In genomic region chr5:93093638-93094527, GRCm38 (mm10) we compare ENCODE assay signal across 8 mouse cellular contexts. TPM values are rescaled to one million over a fixed set of nuclear protein-coding genes. Genes with fewer than 3 reads are reported as not detected.
DNase-seq lines count a peak whose midpoint lies in the region; ATAC-seq lines count a peak whose summit lies in the region.

No protein-coding gene starts in this region.

- peak overlapping the region; percentile 96 for H3K9ac ChIP-seq in embryonic facial prominence, embryonic 11.5 days (replicated peaks; ENCODE audit: low read length)
- peak overlapping the region; percentile 81 for H3K9ac ChIP-seq in heart, embryonic 15.5 days

- peaks cover 2% of the 10 kb centered on the region; the same call in 1 of the 2 replicates for H3K4me1 ChIP-seq in embryonic facial prominence, embryonic 11.5 days (ENCODE audit: control insufficient read depth, insufficient read depth, low read length)
- H3K4me1 ChIP-seq in heart, embryonic 15.5 days (replicated peaks) = peaks cover 51% of the 10 kb centered on the region

- H3K27ac ChIP-seq in embryonic facial prominence, embryonic 11.5 days (replicated peaks; ENCODE audit: low read depth, low read length) = peak overlapping the region; percentile 89
- H3K27ac ChIP-seq in heart, embryonic 15.5 days = peak overlapping the region; percentile 86

- peak; percentile 47 for DNase-seq in CD4-positive, CD25-positive, alpha-beta regulatory T cell, adult 2 months (ENCODE audit: low read depth, low spot score)
- peak; percentile 18 for DNase-seq in WW6 (ENCODE audit: low read depth, low spot score)
- peak; percentile 62 for DNase-seq in embryonic facial prominence, embryonic 11.5 days (ENCODE audit: low spot score)
- DNase-seq in layer of hippocampus, postnatal 25 days (ENCODE audit: extremely low spot score in 1 of 2, low spot score in 1 of 2) = peak; percentile 22 to 28
- DNase-seq in lung, postnatal 10 days = peak; percentile 67
- DNase-seq in retina, postnatal 7 days (ENCODE audit: low read depth, low spot score) = peak; percentile 27
- peak; percentile 67 for DNase-seq in yolk sac, embryonic 10.5 days (ENCODE audit: low spot score)

- under 1% methylated on average over 50 of the region's 50 CpGs for WGBS in embryonic facial prominence, embryonic 11.5 days
- WGBS in heart, embryonic 15.5 days = under 1% methylated on average over 50 of the region's 50 CpGs

- peak overlapping the region; percentile 76 for H3K4me3 ChIP-seq in embryonic facial prominence, embryonic 11.5 days (ENCODE audit: low read depth, low read length)
- peak overlapping the region; percentile 77 for H3K4me3 ChIP-seq in heart, embryonic 15.5 days

- H3K9me3 ChIP-seq in embryonic facial prominence, embryonic 11.5 days (replicated peaks; ENCODE audit: control insufficient read depth, low read length) = no peaks in the 10 kb centered on the region
- H3K9me3 ChIP-seq in heart, embryonic 15.5 days (replicated peaks) = no peaks in the 10 kb centered on the region

- peak; percentile 35 for ATAC-seq in embryonic facial prominence, embryonic 11.5 days (replicated peaks; ENCODE audit: insufficient number of reproducible peaks, low FRiP score, low TSS enrichment, low read depth)
- peak; percentile 31 for ATAC-seq in heart, embryonic 15.5 days (replicated peaks; ENCODE audit: insufficient number of reproducible peaks, insufficient read depth, low FRiP score, low read depth)

- peak overlapping the region; percentile 92 for H3K4me2 ChIP-seq in embryonic facial prominence, embryonic 11.5 days (ENCODE audit: low read depth, low read length)
- H3K4me2 ChIP-seq in heart, embryonic 15.5 days = peak overlapping the region; percentile 94

- no peaks in the 10 kb centered on the region for H3K27me3 ChIP-seq in embryonic facial prominence, embryonic 11.5 days (ENCODE audit: control insufficient read depth, insufficient read depth, low read length)
- no peaks in the 10 kb centered on the region for H3K27me3 ChIP-seq in heart, embryonic 15.5 days

- H3K36me3 ChIP-seq in embryonic facial prominence, embryonic 11.5 days (replicated peaks; ENCODE audit: control insufficient read depth, insufficient read depth, low read depth, low read length) = no peaks in the 10 kb centered on the region
- H3K36me3 ChIP-seq in heart, embryonic 15.5 days = no peaks in the 10 kb centered on the region

RNA-seq across cellular contexts. Expression of gene Sept11, which starts 0.6 kb away (rescaled TPM):
- 236 and 261 TPM in 2 replicates for polyA plus RNA-seq in embryonic facial prominence, embryonic 11.5 days (2014; fragmentation: Nextera tagmentation; extraction: Ambion mirVana)
- 79.0 and 94.5 TPM in 2 replicates for polyA plus RNA-seq in heart, embryonic 15.5 days (2015; fragmentation: Nextera tagmentation; extraction: Ambion mirVana)
- 100 to 1,000 TPM in 1 of 2 experiments, 10 to 100 TPM in 1; 98.9 to 113 TPM for total RNA-seq in layer of hippocampus, postnatal 25 days (2021)

RNA-seq across cellular contexts. Expression of gene Sowahb, which starts 49.1 kb away (rescaled TPM):
- 0.45 and 0.66 TPM in 2 replicates for polyA plus RNA-seq in embryonic facial prominence, embryonic 11.5 days (2014; fragmentation: Nextera tagmentation; extraction: Ambion mirVana)
- 0.09 and 0.25 TPM in 2 replicates for polyA plus RNA-seq in heart, embryonic 15.5 days (2015; fragmentation: Nextera tagmentation; extraction: Ambion mirVana)
- 1 to 10 TPM; 1.4 to 2.1 TPM for total RNA-seq in layer of hippocampus, postnatal 25 days (2021)

Comparison
In these comparisons a context has a peak if more than half of its experiments do, and no peak if none do; other contexts are left out.
1. Peak in every context shown above with its lines: DNase-seq, ATAC-seq, H3K4me3 ChIP-seq and H3K27ac ChIP-seq.